Mouse (Mus musculus) frontal cortex, adult (tissue): ENCODE results near the gene Napa.

Source experiments
- ATAC-seq: cut with Nextera tagmentation; 2 replicates; pipeline ENCODE4 v1.9.2; 2017; ENCODE audit warnings: mild to moderate bottlenecking, moderate library complexity, mixed read lengths; ENCODE audit not compliant: low TSS enrichment

Napa gene

GRCm38 (mm10) chr7:16130956-16131634 is 32.8 kb downstream of the Napa start:
- ATAC-seq = 0 out of 2 replicates have a peak, but pooled peaks have one; percentile 3

DNA sequence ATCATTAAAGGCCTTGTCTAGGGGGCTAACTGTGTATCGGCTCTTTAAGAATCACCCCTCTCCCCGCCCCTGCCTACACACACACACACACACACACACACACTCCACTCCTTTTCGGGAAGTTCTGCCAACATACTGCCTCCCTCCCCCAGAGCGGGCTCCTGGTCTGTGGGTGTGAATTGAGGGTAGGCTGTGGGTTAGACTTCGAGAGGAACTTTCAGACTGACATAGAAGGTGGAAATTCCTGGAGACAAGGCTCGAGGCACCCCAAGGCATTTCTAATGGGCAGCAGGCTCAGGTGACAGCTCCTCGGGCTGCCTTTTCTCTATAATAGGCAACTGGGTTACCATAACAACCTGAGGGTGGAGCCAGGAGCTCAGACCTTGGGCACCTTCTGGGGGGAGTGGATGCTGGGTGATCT is 33.9 kb downstream of the Napa start:
- no peak for ATAC-seq

GRCm38 (mm10) chr7:16132926-16133325 is 34.7 kb downstream of the Napa start:
- ATAC-seq = no peak

- no peak for ATAC-seq
These were observed 35.4 kb downstream of the Napa start for GRCm38 (mm10) chr7:16133691-16134090.

- peak; percentile 32 for ATAC-seq
These were observed 36.7 kb downstream of the Napa start for GRCm38 (mm10) chr7:16134951-16135392.

DNA sequence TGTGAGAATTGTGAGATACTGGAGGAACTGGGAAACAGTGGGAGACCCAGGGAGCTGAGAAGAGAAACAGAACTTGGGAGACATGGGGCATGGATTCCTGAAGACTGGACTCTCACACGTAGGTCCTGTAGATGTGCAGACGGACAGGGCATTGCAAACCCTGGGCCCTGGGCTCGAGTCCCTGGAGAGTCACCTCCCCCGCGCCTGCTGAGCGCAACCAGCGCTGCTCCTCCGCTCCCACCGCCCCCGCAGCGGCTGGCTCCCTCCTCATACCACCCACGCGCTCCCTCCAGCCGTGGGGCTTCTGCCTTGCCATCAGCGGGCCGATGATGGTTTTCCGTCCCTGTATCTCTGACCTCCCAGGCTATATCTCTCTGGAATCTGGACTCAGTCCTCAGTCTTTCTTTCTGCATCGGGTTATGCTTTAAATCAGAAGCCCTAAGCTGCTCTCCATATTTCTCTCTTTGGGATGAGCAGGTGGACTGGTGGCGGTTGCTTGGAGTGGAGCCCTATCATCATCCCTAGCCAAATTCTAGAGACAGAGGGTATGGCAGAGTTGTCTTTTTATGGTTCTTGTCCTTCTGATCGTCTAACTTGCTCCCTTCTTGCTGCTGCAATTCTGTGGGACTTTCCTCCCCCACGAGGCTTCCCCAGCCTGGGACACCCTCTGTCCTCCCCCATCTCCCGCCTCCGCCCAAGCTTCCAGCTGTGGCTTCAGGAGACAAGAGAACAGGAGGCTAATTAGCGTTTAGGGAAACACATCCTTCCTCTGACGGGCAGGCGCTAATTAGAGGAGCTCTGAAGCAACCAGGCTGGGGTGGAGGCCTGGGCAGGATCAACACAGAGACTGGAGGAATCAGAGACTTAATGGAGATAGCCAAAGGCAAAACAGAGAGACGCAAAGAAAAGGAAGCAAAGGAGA is 48.5 kb downstream of the Napa start:
- ATAC-seq = peak; percentile 8; the same call in 1 of the 2 replicates

GRCm38 (mm10) chr7:16147643-16148042 is 49.4 kb downstream of the Napa start:
- ATAC-seq = no peak

DNA sequence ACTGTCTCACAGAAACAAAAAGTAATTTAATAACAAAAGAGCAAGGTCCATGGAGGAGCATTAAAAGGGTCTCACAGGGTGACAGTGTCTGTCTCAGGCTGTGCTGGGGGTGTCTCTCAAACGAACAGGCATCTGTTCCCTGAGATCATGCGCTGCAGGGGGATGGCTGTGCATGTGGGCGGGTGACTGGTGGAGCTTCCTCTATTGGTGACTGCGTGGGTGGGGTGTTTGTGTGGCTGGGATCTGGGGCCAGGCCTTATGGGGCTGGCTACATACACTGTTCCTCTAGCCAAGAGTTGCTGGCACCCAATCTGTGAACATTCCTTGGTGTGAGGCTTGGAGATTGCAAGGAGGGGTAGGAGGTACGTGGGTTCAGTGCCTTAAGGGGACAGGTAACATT is 51.0 kb downstream of the Napa start:
- peak; percentile 62 for ATAC-seq

DNA sequence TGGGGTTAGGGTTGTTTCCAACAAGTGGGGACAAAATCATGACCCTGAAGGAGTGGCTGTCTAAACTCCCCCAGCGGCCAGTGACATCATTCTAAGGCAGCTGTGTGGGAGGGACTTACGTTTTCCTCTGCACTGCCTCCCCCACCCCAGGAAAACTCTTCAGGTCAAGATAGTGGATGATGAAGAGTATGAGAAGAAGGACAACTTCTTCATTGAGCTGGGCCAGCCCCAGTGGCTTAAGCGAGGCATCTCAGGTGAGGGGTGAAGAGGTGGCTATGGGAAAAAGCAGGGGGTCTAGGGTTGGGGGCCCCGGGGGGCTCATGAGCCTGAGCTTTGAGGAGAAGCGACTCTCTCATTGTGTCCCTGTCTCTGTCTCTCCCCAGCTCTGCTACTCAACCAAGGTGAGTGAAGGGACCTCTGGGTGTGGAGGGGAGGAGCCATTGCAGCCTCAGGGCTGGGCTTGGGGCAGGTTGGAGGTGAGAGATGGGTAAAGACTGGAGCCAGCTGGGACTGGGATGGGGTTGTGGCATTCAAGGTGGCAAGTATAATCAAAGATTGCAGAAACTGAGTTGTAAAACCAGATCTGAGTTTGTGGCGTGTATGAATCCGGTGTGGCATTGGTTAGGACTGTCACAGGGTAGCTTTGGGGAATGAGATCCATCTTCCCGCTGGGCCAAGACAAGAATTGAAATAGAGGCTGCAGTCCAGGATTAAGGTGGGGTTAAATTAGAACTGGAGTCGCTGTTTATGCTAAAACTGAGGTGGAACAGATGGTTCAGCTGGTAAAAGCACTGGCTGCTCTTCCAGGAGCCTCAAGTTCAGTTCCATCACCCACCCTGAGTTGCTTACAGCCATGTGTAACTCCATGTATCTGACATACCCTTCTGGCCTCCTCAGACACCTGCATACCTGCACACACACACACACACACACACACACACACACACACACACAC is 52.2 kb downstream of the Napa start:
- no peak for ATAC-seq

DNA sequence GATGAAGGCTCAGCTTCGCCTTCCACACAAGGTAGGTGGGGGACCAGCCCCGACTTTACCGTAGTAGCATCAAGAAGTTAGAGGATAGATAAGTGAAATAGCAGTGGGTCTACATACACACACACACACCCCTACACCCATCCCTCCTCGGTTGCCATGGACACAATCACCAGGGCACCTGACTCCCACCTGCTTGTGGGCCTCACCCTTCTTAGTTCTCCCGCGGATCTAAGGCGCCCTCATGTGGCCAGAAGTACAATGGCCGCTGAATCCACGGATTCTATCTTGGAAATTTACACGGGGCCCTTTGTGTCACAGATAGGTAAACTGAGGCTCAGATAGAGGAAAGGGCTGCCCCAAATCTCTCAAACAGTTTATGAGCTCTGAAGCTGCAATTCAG is 55.3 kb downstream of the Napa start:
- peak; percentile 16; the same call in 1 of the 2 replicates for ATAC-seq

DNA sequence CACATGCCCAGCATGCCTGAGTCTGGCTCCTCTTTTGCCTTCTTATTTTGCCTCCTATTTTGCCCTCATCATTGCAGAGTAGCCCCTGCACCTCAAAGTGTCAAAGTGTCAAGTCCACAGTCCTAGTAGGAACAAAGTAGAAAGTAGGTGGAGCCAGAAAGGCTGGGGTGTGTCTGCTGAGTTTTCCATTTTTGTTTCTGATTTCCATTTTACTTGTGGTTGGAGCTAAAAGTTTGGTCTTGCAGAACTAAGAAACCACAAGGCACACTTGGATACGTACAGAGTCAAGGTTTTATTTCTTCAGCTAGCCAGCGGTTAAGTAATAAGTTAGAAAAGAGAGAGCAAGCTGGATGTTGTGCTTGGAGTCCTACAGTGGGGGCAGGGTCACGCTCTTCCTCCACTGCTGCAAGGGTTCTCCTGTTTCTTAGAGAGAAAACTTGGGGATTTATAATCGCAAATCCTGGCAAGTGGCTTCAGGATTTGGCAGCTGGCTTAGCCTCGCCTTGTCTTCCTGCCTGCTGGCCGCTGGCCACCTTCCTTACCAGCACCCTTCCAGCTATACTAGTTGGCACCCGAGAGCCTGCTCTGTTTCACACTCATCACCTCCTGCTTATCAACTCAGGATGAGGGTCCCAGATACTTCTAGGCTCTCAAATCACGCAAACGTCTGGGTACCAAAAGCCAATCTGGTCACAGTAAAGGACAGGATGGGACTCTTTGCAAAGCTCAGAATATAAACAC is 57.0 kb downstream of the Napa start:
- ATAC-seq = peak; percentile 18; the same call in 1 of the 2 replicates

DNA sequence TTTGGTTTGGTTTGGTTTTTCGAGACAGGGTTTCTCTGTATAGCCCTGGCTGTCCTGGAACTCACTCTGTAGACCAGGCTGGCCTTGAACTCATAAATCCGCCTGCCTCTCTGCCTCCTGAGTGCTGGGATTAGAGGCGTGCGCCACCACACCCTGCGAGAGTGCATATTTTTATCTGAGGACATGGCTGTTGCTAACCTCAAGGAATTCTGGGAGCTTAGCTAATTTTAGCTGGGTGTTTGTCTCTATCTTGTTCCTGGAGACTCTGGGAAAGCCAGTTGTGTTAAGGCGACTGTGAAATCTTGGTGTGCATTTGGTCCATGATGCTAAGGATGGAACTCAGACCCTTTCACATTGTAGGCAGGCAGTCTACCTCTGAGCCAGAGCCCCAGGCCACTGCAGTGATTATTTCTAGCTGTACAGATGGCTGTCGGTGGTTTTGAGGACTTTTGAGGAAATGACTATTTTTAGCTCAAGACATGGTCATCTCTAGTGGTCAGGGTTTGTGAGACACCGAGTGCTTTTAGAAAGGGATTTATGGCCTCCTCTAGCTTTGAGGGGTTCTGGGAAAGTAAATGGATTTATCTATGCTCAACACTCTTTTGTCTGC is 58.0 kb downstream of the Napa start:
- ATAC-seq = peak; percentile 31; the same call in 1 of the 2 replicates

- no peak for ATAC-seq
These were observed 60.5 kb downstream of the Napa start for GRCm38 (mm10) chr7:16158735-16159134.

- peak; percentile 48 for ATAC-seq
These were observed 62.4 kb downstream of the Napa start for GRCm38 (mm10) chr7:16160702-16161101.

DNA sequence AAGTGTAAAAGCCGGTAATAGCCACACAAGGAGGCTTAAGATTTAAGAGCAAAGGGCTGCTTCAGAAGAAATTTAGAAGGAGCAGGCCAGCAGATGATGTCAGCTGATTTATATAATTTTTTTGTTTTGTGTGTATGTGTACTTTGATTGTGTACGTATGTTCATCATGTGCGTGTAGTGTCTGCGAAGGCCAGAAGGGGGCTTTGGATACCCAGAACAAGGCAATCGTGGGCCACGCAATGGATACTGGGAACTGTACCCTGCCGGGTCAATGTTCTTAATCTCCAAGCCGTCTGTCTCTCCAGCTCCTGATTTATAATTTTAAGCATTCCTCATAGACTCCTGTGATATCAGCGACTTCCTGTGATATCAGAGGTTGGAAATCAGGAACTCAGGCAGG is 63.0 kb downstream of the Napa start:
- ATAC-seq = no peak

- ATAC-seq = peak; percentile 1; the same call in 1 of the 2 replicates
These were observed 63.8 kb downstream of the Napa start for GRCm38 (mm10) chr7:16162036-16162435.
